Mouse (Mus musculus) heart, embryonic 15.5 days (tissue): ENCODE results near the gene Abcc8. TPM values are rescaled to one million over a fixed set of nuclear protein-coding genes. Genes with fewer than 3 reads are reported as not detected.

Experiments
- polyA plus RNA-seq: library from polyadenylated mRNA; unstranded; fragments of >200 nt; fragmentation: Nextera tagmentation; extraction: Ambion mirVana; gene quantifications from 2 replicates; pipeline ENCODE4 v1.2.1, GENCODE M21; 2015

Abcc8 gene
- polyA plus RNA-seq, 1 experiment from 2014 or later = 18.1 TPM

Other genes with a start within 250 kb of the Abcc8 start
- gene Abcc6, start 149.7 kb downstream of the Abcc8 start, polyA plus RNA-seq = 0.16 TPM in 1 of 2 replicates, not detected in the other
- gene Nomo1, start 146.3 kb downstream of the Abcc8 start, polyA plus RNA-seq = 30.8 and 37.9 TPM in 2 replicates
- gene Kcnj11, start 79.3 kb downstream of the Abcc8 start, polyA plus RNA-seq = 8.5 and 8.8 TPM in 2 replicates
- 2.1 and 2.6 TPM in 2 replicates for gene Ush1c, start 58.5 kb upstream of the Abcc8 start, polyA plus RNA-seq
- 0.05 TPM in 1 of 2 replicates, not detected in the other for gene Otog, start 61.0 kb upstream of the Abcc8 start, polyA plus RNA-seq
- gene Myod1, start 196.4 kb upstream of the Abcc8 start, polyA plus RNA-seq = 0.10 and 0.30 TPM in 2 replicates
- gene Kcnc1, start 216.5 kb upstream of the Abcc8 start, polyA plus RNA-seq = not detected in 2 replicates